Mouse (Mus musculus) right cerebral cortex, postnatal 36 days (tissue): ENCODE measurements at regions not wholly inside any gene's neighbourhood (a gene's known extent, or its start where the extent isn't known, plus 50 kb on each side); places are given as distances from the start of the nearest gene placed in this dataset.
"Not testable (repeated sequence)": the region's sequence is repeated elsewhere in the genome, so short reads cannot be mapped to it uniquely, and the experiment has no call there.

Experiments
- DNase-seq, 2 experiments: peaks; one replicate each; pipeline ENCODE4 v3.0.0; 2022; ENCODE audit warnings: low spot score in 2 of 2, mixed read lengths in 1 of 2

- not testable (repeated sequence) for DNase-seq
Measured at GRCm38 (mm10) chr10:103507051-103507450, 139.5 kb downstream of the Slc6a15 start.

GRCm38 (mm10) chr10:103544502-103544901, 176.9 kb downstream of the Slc6a15 start:
- DNase-seq: no peak

GRCm38 (mm10) chr10:103549510-103549909, 181.9 kb downstream of the Slc6a15 start:
- no peak for DNase-seq

GRCm38 (mm10) chr10:103585097-103585496, 217.5 kb downstream of the Slc6a15 start:
- no peak for DNase-seq

GRCm38 (mm10) chr10:103585504-103585903, 217.9 kb downstream of the Slc6a15 start:
- DNase-seq: no peak

GRCm38 (mm10) chr10:103591985-103592384, 224.4 kb downstream of the Slc6a15 start:
- DNase-seq: no peak

GRCm38 (mm10) chr10:103641162-103641561, 273.6 kb downstream of the Slc6a15 start:
- no peak for DNase-seq

GRCm38 (mm10) chr10:103649848-103650247, 282.3 kb downstream of the Slc6a15 start:
- no peak for DNase-seq

- DNase-seq: no peak
Measured at GRCm38 (mm10) chr10:103673081-103673480, 305.5 kb downstream of the Slc6a15 start.

GRCm38 (mm10) chr10:103673765-103674164, 306.2 kb downstream of the Slc6a15 start:
- no peak for DNase-seq

- DNase-seq: no peak
Measured at GRCm38 (mm10) chr10:103692682-103693081, 325.1 kb downstream of the Slc6a15 start.

GRCm38 (mm10) chr10:103715080-103715725, 347.6 kb downstream of the Slc6a15 start:
- peak in 1 of 2 experiments; percentile 2 for DNase-seq

GRCm38 (mm10) chr10:103718998-103719662, 351.5 kb downstream of the Slc6a15 start:
- no peak for DNase-seq

- DNase-seq: no peak
Measured at GRCm38 (mm10) chr10:103726680-103727079, 359.1 kb downstream of the Slc6a15 start.

- no peak for DNase-seq
Measured at GRCm38 (mm10) chr10:103731522-103731921, 363.9 kb downstream of the Slc6a15 start.

GRCm38 (mm10) chr10:103731981-103732380, 364.4 kb downstream of the Slc6a15 start:
- DNase-seq: no peak

- no peak for DNase-seq
Measured at GRCm38 (mm10) chr10:103780127-103780526, 362.7 kb upstream of the Gm21293 start.

GRCm38 (mm10) chr10:103784920-103785319, 357.9 kb upstream of the Gm21293 start:
- no peak for DNase-seq

GRCm38 (mm10) chr10:103829079-103829478, 313.7 kb upstream of the Gm21293 start:
- DNase-seq: no peak

GRCm38 (mm10) chr10:103832063-103832462, 310.7 kb upstream of the Gm21293 start:
- no peak for DNase-seq

- no peak for DNase-seq
Measured at GRCm38 (mm10) chr10:103855211-103855610, 287.6 kb upstream of the Gm21293 start.

- no peak for DNase-seq
Measured at GRCm38 (mm10) chr10:103860890-103861289, 281.9 kb upstream of the Gm21293 start.

GRCm38 (mm10) chr10:103862120-103862519, 280.7 kb upstream of the Gm21293 start:
- no peak for DNase-seq
